Mouse (Mus musculus) hindbrain, embryonic 12.5 days (tissue): Measurements from ENCODE around the gene Bcan. TPM values are rescaled to one million over a fixed set of nuclear protein-coding genes. Genes with fewer than 3 reads are reported as not detected.
A peak's percentile ranks its signal among the peaks of the same experiment; 100 is the strongest.

Experiments
- ATAC-seq: fragments of 200-750 bp; cut with Nextera tagmentation; 2 replicates; pipeline ENCODE4 v1.8.0; 2017; ENCODE audit warnings: moderate TSS enrichment; ENCODE audit not compliant: low FRiP score
- H3K27ac ChIP-seq: fragments of 300-500 bp; sonication (generic); 2 replicates; pipeline ENCODE4 v1.5.1; 2016; ENCODE audit warnings: mild to moderate bottlenecking
- H3K27me3 ChIP-seq: fragments of 300-500 bp; sonication (generic); 2 replicates; pipeline ENCODE4 v1.6.1; 2016; ENCODE audit warnings: mild to moderate bottlenecking
- H3K36me3 ChIP-seq: fragments of 300-500 bp; sonication (generic); 2 replicates; pipeline ENCODE4 v1.6.1; 2016; ENCODE audit warnings: mild to moderate bottlenecking
- H3K4me1 ChIP-seq: fragments of 300-500 bp; sonication (generic); 2 replicates; pipeline ENCODE4 v1.6.1; 2016
- H3K4me2 ChIP-seq: fragments of 300-500 bp; sonication (generic); replicated peaks from 2 replicates; pipeline ENCODE4 v1.6.1; 2016; ENCODE audit warnings: mild to moderate bottlenecking
- H3K4me3 ChIP-seq: fragments of 300-500 bp; sonication (generic); 2 replicates; pipeline ENCODE4 v1.5.1; 2016; ENCODE audit warnings: mild to moderate bottlenecking
- H3K9ac ChIP-seq: fragments of 300-500 bp; sonication (generic); 2 replicates; pipeline ENCODE4 v1.6.1; 2016; ENCODE audit warnings: mild to moderate bottlenecking, moderate library complexity
- H3K9me3 ChIP-seq: fragments of 300-500 bp; sonication (generic); replicated peaks from 2 replicates; pipeline ENCODE4 v1.6.1; 2016; ENCODE audit warnings: mild to moderate bottlenecking
- WGBS: fragments of 180-500 bp; shearing (Covaris S2); methylation state at CpG from one replicate; pipeline ENCODE4 v1.1.7; 2016; 5-methylcytosine and 5-hydroxymethylcytosine counted together
- polyA plus RNA-seq: library from polyadenylated mRNA; unstranded; fragments of >200 nt; fragmentation: Nextera tagmentation; extraction: Ambion mirVana; gene quantifications from 2 replicates; pipeline ENCODE4 v1.2.1, GENCODE M21; 2016

Gene Bcan
- polyA plus RNA-seq, 1 experiment from 2014 or later = 1.9 TPM

DNA sequence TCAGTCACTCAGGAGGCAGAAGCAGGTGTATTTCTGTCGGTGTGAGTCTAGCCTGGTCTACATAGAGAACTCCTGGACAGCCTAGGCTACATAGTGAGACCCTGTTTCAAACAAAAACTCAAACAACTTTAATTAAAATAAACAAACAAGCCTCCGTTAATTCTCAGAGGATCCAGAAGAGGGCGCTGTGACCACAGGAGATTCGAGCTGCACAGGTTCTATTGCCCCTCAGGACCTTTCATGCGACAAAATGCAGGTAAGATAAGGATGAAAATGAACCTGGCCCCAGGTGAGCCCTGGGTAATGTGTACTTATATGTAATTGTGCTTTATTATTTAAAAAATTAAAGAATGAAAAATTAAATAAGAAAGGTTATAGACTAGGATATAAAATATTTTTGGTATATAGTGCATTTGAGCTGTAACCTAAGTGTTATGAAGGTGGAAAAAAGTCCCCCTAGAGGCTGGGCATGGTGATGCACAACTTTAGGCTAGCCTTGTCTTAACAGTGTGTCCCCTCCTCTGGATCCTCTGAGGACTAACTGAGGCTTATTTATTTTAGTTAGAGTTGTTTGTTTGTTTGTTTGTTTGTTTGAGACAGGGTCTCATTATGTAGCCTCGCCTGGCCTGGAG lies 10.7 kb upstream of the Bcan start:
- 13% methylated on average over 6 of the region's 6 CpGs for WGBS

DNA sequence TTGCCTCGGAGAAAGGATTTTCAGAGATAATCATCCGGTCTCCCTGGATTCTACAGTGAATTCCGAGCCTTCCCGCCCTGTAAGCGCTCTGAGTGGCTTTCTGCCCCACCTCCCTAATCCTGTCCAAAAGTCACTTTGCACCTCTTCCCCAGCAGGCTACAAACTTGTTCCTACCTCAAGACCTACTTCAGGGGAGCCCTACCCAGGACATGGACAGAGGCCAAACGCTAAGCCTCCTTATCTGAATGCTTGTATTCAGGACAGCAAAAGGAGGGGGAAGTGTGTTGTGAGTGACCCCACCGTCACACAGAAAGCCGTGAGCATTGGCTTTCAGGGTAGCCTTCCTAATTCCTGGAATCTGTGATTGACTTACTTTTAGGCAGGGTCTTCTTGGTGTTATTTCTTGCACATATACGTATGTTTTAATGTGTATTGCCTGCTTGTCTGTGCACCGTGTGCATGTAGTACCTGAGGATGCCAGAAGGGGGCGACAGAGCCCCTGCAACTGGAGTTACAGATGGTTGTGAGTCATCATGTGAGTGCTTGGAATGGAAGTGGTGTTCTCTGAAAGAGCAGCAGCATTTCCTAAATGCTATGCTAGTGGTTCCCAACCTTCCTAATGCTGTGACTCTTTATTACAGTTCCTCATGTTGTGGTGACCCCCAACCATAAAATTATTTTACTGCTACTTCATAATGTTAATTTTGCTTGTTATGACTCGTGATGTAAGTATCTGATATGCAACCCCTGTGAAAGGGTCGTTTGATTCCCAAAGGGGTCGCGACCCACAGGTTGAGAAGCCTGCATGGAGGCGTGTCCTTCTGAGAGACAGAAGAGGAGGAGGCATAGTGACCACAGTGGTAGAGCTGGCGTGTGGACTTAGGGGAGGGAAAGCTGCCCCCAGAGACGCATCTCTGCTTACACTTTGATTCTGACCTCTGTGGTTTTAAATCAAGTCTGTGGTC lies 6.1 kb upstream of the Bcan start:
- WGBS = 76% methylated on average over 18 of the region's 18 CpGs
- no peak for ATAC-seq

More for the DNA sequence above, 10.7 kb upstream of the Bcan start:
- Histone ChIP-seq H3K27ac (no peak overlapping the region), H3K9me3 (no peaks in the 10 kb centered on the region), H3K36me3 (no peaks in the 10 kb centered on the region), H3K4me2 (no peak overlapping the region), H3K27me3 (peaks cover 22% of the 10 kb centered on the region), H3K4me3 (no peak overlapping the region), H3K4me1 (no peaks in the 10 kb centered on the region), H3K9ac (no peak overlapping the region)
- no peak for ATAC-seq

DNA sequence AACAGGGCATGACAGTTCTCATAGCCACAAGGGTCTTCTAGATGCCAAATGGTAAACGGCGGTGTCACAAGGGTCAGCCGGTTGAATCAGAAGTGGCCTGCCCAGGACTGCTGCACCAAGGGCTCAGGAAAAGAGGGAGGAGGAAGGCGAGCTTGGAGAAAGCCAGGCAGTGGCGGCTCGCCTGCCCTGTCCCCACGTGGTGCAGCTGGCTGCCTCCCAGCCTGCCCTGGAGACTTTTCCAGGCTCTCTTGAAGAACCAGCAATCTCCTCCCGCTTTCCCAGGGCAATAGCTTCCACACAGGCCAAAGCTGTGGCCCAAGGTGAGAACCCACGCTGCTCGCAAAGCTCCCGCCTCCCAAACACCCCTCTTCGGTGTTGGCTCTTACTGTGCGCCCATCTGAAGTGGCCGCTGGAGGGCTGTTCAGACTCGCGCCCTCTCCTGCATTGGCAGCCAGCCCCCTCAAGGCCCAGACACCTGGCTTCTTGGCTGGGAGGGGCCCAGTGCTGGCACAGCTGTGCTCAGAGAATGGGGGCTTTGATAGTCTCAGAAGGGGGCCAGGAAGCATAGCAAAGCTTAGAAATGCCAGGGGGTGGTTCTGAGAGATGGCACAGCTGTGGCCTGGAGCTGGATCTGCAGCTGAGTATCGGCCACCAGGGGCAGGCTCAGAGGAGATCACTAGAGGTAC lies 2.4 kb upstream of the Bcan start:
- no peak for ATAC-seq
- H3K4me3 ChIP-seq = peak overlapping the region; percentile 6; the same call in 1 of the 2 replicates
- no peak overlapping the region for H3K9ac ChIP-seq
- H3K36me3 ChIP-seq = no peaks in the 10 kb centered on the region
- H3K4me2 ChIP-seq = peak overlapping the region; percentile 17; the same call in 1 of the 2 replicates
- WGBS = 5% methylated on average over 17 of the region's 17 CpGs
- H3K27me3 ChIP-seq = peaks cover 69% of the 10 kb centered on the region
- peaks cover 32% of the 10 kb centered on the region for H3K4me1 ChIP-seq
- no peaks in the 10 kb centered on the region; the same call in 1 of the 2 replicates for H3K9me3 ChIP-seq
- no peak overlapping the region for H3K27ac ChIP-seq

More for the DNA sequence above, 6.1 kb upstream of the Bcan start:
- H3K9me3 ChIP-seq = no peaks in the 10 kb centered on the region
- no peak overlapping the region for H3K9ac ChIP-seq
- H3K27me3 ChIP-seq = peaks cover 43% of the 10 kb centered on the region
- peaks cover 8% of the 10 kb centered on the region for H3K4me1 ChIP-seq
- no peak overlapping the region for H3K27ac ChIP-seq
- H3K4me3 ChIP-seq = no peak overlapping the region
- H3K36me3 ChIP-seq = no peaks in the 10 kb centered on the region
- no peak overlapping the region for H3K4me2 ChIP-seq

DNA sequence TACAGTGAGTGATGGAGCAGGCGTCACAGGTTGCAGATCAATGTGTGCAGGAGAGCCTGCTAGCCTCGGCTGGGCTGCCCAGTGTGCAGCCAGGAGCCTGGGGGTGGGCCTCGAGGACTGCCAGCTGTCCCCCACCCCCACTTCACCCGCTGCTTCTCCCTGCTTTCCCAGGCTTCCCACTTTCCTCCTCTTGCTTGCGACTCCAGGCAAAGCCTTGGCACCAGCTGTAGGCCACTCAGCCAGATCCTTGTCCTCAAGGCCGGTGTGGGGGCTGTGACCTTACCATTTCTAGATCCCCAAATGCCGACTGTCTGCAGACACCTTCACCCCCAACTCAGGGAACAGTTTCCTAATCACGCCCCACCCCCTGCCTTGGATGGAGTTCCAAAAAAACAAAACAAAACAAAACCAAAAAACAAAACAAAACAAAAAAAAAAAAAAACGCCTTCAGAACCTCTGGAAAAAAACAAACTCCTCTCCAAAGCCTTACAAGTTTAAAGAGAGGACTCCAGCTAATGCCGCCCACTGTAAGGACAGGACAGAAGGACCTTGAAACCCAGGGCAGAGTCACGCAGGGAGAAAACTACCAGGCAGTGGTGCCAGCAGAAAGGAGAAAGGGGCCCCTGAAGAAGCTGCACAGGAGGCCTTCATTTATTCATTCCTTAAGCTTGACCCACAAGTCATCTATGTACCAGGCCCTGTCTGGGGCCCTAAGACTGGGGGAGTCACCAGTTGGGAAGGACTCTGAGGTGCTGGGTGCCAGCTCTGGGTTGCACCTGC lies 976 bp upstream of the Bcan start:
- H3K9me3 ChIP-seq = no peaks in the 10 kb centered on the region; the same call in 1 of the 2 replicates
- H3K4me2 ChIP-seq = peak overlapping the region; percentile 90; the same call in 1 of the 2 replicates
- no peak for ATAC-seq
- H3K27me3 ChIP-seq = peaks cover 81% of the 10 kb centered on the region
- 16% methylated on average over 11 of the region's 11 CpGs for WGBS
- H3K27ac ChIP-seq = no peak overlapping the region
- H3K4me3 ChIP-seq = peak overlapping the region; percentile 47; the same call in 1 of the 2 replicates
- peaks cover 43% of the 10 kb centered on the region for H3K4me1 ChIP-seq
- H3K9ac ChIP-seq = no peak overlapping the region
- no peaks in the 10 kb centered on the region for H3K36me3 ChIP-seq

DNA sequence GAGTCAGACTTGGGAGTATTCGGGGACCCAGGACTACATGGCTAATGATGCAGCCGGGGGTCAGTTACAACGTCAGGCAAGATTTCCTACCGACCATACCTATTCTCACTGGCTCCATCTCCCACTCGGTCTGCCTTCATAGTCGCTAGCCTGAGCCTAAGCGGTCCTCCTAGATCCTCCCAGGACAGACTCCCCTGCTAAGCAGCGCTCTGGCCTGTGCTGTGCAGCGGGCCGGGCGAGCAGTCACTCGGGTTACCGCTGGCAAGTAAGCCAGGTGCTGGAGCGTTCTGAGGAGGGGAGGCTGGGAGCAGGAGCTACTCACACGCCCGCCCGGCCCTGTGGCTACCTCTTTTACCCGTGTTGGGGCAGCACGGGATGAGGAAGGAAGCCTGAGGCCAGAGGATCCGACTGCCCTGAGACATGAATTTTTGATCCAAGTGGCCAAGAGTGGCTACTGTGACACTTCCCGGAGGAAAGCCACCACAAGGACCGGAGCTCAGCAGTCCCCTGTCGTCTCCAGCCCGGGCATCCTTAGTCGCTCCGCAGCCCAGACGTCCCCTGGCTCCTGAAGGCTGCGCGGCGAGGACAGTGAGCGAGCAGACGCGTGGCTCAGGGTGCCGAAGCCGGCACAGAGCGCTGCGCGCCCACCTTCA lies 661 bp downstream of the Bcan start:
- WGBS = 1% methylated on average over 38 of the region's 38 CpGs
- H3K9me3 ChIP-seq = no peaks in the 10 kb centered on the region; the same call in 1 of the 2 replicates
- peak overlapping the region; percentile 55; the same call in 1 of the 2 replicates for H3K9ac ChIP-seq
- no peaks in the 10 kb centered on the region for H3K36me3 ChIP-seq
- no peak overlapping the region for H3K27ac ChIP-seq
- peaks cover 43% of the 10 kb centered on the region for H3K4me1 ChIP-seq
- ATAC-seq = no peak
- H3K4me2 ChIP-seq = peak overlapping the region; percentile 90
- H3K4me3 ChIP-seq = peak overlapping the region; percentile 47
- peaks cover 98% of the 10 kb centered on the region for H3K27me3 ChIP-seq

DNA sequence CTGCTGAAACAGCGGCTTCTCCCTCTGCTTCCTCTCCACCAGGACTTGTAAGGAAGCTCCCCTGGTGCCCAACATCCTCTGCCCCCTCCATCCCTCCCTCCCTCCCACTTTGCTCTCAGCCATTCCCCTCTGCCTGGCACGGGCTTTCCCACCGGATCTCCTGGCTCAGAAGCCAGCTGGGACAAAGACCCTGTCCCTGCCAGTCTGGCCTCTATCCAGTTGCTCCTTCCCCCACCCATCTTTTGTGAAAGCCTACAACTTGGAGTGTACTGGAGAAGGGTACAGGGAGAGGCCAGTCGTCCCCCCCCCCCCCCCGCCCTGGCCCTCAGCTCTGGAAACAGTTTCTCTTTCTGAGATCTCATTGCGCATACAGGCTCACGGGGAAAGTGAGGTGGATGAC lies 1.3 kb downstream of the Bcan start:
- WGBS = 5% methylated on average over 7 of the region's 7 CpGs
- no peaks in the 10 kb centered on the region; the same call in 1 of the 2 replicates for H3K9me3 ChIP-seq
- H3K4me1 ChIP-seq = peaks cover 43% of the 10 kb centered on the region
- peaks cover 100% of the 10 kb centered on the region for H3K27me3 ChIP-seq
- H3K9ac ChIP-seq = no peak overlapping the region
- ATAC-seq = no peak
- H3K4me3 ChIP-seq = 0 out of 2 replicates have a peak overlapping the region, but pooled peaks have one; percentile 47
- no peak overlapping the region for H3K27ac ChIP-seq
- 0 out of 2 replicates have a peak overlapping the region, but pooled peaks have one; percentile 90 for H3K4me2 ChIP-seq
- H3K36me3 ChIP-seq = no peaks in the 10 kb centered on the region

DNA sequence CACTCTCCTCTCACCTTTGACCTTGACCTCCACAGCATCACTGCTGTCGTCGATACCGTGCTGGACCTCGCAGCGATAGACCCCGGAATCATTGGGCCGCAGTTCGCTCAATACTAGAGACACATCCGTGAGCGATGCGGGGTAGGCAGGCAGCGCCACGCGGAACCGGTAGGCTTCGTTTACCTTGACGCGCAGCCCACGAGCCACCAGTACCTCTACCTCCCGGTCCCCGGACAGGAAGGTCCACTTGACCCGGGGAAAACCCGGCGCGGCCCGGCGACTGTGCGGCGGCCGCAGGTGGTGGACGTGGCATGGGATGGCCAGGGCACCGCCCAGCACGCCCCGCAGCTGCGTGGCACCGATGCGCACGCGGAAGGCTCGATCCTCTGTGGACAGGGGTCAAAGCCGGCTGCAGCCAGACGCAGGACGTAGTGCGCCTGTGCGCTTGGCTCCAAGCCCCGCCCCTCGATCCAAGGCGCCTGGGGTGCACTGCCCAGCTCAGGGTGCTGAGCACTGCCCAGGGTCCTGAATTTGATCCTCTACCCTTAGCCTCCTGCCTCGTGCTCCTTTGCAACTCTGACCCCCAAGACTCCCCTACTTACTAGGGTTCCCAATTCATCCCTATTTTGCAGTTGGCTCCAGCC lies 2.9 kb downstream of the Bcan start:
- Histone ChIP-seq H3K36me3 (no peaks in the 10 kb centered on the region), H3K4me1 (peaks cover 35% of the 10 kb centered on the region), H3K4me2 (peak overlapping the region; percentile 71), H3K27ac (no peak overlapping the region), H3K9me3 (no peaks in the 10 kb centered on the region; the same call in 1 of the 2 replicates), H3K9ac (peak overlapping the region; percentile 53; the same call in 1 of the 2 replicates), H3K27me3 (peaks cover 99% of the 10 kb centered on the region), H3K4me3 (peak overlapping the region; percentile 41)
- no peak for ATAC-seq
- 1% methylated on average over 49 of the region's 49 CpGs for WGBS

DNA sequence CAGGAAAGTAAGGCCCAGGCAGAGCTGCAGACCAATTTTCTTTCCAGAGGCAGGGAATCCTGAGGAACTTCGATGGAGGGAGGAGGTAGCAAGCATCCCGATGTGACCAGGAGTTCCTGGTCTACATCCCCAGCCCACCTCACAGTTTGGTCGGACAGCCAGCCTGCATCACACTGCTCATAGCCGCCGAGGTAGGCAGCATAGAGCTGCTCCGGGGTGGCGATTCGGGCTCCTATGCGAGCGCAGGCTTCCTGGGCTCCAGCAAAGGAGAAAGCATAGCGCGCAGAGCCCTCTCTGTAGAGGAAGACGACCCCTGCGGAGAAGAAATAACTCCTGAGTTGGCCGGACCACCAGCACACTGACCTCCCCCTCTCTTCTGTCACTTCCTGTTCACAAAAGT lies 3.6 kb downstream of the Bcan start:
- H3K27me3 ChIP-seq = peaks cover 99% of the 10 kb centered on the region
- H3K4me3 ChIP-seq = peak overlapping the region; percentile 41; the same call in 1 of the 2 replicates
- H3K4me1 ChIP-seq = peaks cover 34% of the 10 kb centered on the region
- 1% methylated on average over 15 of the region's 15 CpGs for whole genome bisulfite sequencing
- H3K9ac ChIP-seq = no peak overlapping the region
- no peak for ATAC-seq
- no peak overlapping the region for H3K27ac ChIP-seq
- no peaks in the 10 kb centered on the region for H3K36me3 ChIP-seq
- H3K4me2 ChIP-seq = peak overlapping the region; percentile 71
- H3K9me3 ChIP-seq = no peaks in the 10 kb centered on the region; the same call in 1 of the 2 replicates

DNA sequence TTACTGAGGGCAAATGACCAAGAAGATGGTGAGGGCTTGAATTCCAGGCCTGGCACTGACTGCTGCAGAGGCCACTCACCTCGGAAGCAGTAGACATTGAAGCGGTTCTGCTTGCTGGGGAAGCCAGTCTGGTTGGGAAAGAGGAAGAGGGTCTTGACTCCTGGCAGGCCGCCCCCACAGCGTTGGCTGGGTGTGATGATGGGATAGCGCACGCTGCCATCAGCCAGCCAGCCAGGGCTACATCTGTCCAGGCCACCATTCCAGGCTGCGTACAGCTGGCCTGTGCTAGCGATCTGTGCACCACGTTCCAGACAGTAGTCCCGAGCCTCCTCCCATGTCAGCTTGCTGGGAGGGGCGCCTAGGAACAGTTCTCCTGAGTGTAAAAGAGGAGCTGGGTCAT lies 4.7 kb downstream of the Bcan start:
- no peak overlapping the region for H3K4me2 ChIP-seq
- H3K4me1 ChIP-seq = peaks cover 29% of the 10 kb centered on the region
- H3K27ac ChIP-seq = no peak overlapping the region
- H3K4me3 ChIP-seq = no peak overlapping the region
- H3K27me3 ChIP-seq = peaks cover 99% of the 10 kb centered on the region
- no peak overlapping the region for H3K9ac ChIP-seq
- H3K9me3 ChIP-seq = no peaks in the 10 kb centered on the region; the same call in 1 of the 2 replicates
- H3K36me3 ChIP-seq = no peaks in the 10 kb centered on the region
- 30% methylated on average over 11 of the region's 11 CpGs for WGBS
- no peak for ATAC-seq

DNA sequence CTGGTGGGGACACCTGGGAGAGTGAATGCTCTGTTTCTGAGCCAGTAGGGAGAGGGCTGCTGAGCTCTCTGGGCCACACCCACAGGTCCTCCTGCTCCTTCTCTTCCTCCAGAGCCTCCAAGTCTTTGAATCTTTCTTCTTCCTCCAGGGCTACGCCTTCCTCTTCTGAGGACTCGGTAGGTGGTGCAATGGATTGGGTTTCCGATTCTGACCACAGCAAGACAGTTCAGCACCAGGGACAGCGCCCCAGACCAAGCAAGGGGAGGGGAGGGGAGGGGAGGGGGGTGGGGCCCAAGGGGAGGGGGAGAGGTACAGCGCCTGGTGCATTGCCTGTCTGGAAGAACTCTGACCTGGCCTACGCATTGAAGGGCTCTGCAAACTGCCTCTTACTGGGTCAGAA lies 6.6 kb downstream of the Bcan start:
- Histone ChIP-seq H3K27me3 (peaks cover 96% of the 10 kb centered on the region), H3K4me3 (no peak overlapping the region), H3K36me3 (no peaks in the 10 kb centered on the region), H3K9ac (no peak overlapping the region), H3K9me3 (no peaks in the 10 kb centered on the region), H3K27ac (no peak overlapping the region), H3K4me1 (peaks cover 12% of the 10 kb centered on the region), H3K4me2 (no peak overlapping the region)
- no peak for ATAC-seq
- WGBS = 2% methylated on average over 5 of the region's 6 CpGs
